Mouse (Mus musculus) cerebellum, adult 18-20 months (tissue): ENCODE data around the gene Ccdc22.

ENCODE experiments used
- DNase-seq, 2 experiments: peaks; one replicate each; pipeline ENCODE4 v3.0.0; 2021

The Ccdc22 gene

DNA sequence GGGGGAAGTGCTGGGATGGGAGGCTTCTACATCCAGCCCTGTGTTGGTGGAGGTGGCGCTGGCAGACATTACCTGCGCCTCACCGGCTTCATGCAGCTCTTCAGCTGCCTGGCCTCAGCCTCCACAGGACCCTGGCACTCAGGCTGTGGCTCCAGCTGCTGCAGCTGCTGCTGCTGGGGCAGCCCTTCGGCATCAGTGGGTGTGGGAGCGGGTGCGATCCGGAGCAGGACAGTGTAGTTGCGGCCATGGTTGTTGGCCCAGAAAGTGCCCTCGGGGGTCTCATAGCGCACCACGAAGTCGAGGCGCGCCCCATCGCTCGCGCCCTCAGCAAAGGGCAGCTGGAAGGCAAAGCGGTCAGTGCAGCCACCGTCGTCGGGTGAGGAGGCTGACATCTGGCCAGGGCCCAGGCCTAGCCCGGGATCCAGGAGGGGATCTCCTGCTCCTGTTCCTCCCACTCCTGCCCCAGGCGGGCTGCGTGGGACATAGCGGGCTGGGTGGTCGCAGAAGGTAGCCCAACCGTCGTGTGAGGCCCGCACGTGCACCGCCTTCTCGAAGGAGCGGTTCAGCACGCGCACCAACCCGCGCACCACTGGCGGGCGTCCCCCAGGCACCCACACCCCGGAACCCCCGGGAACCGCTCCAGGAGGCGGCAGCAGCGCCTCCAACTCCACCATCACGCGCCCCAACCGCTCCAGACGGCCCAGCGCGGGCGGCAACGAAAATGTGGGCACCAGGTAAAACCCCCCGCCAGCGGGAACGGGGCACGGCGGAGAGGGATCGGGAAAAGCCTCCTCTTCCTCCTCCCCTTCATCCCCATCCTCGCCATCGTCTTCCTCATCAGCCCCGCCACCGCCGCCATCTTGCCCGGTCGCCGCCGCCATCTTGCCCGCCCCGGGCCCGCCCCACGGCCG is 31.9 kb downstream of the Ccdc22 start, which contains the start of gene Foxp3:
TSS of gene Foxp3 (plus strand) at position 469 of the 911 bp plus-strand sequence.
- peak in 1 of 2 experiments; percentile 53 for DNase-seq

DNA sequence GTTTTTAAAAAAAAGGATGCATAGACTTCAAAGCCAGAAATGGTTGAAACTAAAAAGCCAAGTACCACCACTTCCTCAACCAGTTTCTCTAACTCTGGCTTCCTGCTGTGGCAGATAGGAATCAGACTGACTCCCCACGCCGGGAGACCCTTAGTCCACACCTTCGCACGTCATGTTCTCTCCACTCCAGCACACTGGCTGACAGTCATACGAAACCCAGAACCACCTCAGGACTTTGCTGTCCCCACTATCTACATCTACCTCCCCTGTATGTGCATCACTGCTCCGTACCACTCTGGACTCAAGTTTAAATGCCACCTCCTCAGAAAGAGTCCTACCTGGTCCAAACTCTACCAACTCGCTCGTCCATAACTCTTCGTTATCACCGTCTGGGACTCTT is 32.9 kb downstream of the Ccdc22 start:
- DNase-seq = no peak

- no peak for DNase-seq
These were observed 33.7 kb downstream of the Ccdc22 start for GRCm38 (mm10) chrX:7571565-7572136.

GRCm38 (mm10) chrX:7570481-7571175 is 34.7 kb downstream of the Ccdc22 start:
- DNase-seq = peak in 1 of 2 experiments; percentile 18

DNA sequence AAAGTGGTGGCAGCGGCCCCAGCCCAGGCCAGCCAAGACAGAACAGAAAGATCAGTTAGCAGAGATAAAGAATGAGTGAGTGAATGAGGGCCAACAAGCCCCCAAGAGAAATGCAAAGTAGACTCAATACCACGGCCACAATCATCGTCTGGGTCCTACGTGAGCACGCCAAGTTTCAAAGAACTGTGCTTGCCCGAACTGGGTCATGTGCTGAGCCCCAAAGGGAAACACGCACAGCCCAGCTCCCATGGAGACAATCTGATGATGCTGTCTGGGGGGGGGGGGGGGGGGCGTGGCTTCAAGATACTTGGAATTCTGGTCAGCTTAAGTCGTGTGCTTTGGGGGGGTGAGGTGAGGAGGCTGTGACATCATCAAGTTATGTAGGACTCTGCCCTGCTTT is 37.8 kb downstream of the Ccdc22 start:
- no peak for DNase-seq

GRCm38 (mm10) chrX:7566352-7566751 is 39.0 kb downstream of the Ccdc22 start:
- no peak for DNase-seq

DNA sequence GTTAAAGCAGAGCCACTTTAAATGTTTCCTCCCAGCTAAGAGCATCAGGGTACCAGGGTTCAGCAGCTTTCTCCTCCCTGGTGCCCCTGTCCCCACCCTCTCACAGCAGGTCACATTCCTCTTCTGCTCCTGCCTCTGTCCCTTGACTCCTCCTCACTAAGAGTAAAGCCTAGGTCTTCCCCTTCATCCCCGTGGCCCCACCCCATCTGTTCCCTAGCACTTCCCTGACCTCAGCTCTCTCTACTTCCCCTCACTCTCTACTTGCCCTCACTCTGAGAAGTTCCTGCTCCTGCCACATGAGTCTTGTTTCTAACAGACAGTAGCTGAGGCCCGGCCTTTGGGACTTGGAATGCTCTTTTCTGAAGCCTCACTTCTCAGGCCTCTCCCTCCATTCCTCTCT is 42.2 kb downstream of the Ccdc22 start:
- DNase-seq = no peak

GRCm38 (mm10) chrX:7553474-7553873 is 51.8 kb downstream of the Ccdc22 start:
- no peak for DNase-seq
